Mouse (Mus musculus) liver, embryonic 12.5 days (tissue): ENCODE measurements at regions not wholly inside any gene's neighbourhood (a gene's known extent, or its start where the extent isn't known, plus 50 kb on each side); places are given as distances from the start of the nearest gene placed in this dataset.

ENCODE experiments used
- ATAC-seq: fragments of 200-750 bp; cut with Nextera tagmentation; 2 replicates; pipeline ENCODE4 v1.8.0; 2017; ENCODE audit warnings: moderate number of reproducible peaks, mild to moderate bottlenecking, moderate library complexity
- H3K27ac ChIP-seq: fragments of 300-500 bp; sonication (generic); 2 replicates; pipeline ENCODE4 v1.5.1; 2016; ENCODE audit warnings: mild to moderate bottlenecking
- H3K27me3 ChIP-seq: fragments of 300-500 bp; sonication (generic); replicated peaks from 2 replicates; pipeline ENCODE4 v1.6.1; 2016; ENCODE audit warnings: mild to moderate bottlenecking, moderate library complexity
- H3K36me3 ChIP-seq: fragments of 300-500 bp; sonication (generic); 2 replicates; pipeline ENCODE4 v1.6.1; 2016; ENCODE audit warnings: mild to moderate bottlenecking, moderate library complexity
- H3K4me1 ChIP-seq: fragments of 300-500 bp; sonication (generic); 2 replicates; pipeline ENCODE4 v1.6.1; 2016
- H3K4me2 ChIP-seq: fragments of 300-500 bp; sonication (generic); 2 replicates; pipeline ENCODE4 v1.6.1; 2016; ENCODE audit warnings: mild to moderate bottlenecking, moderate library complexity
- H3K4me3 ChIP-seq: fragments of 300-500 bp; sonication (generic); 2 replicates; pipeline ENCODE4 v1.5.1; 2016; ENCODE audit warnings: mild to moderate bottlenecking, moderate library complexity
- H3K9ac ChIP-seq: fragments of 300-500 bp; sonication (generic); 2 replicates; pipeline ENCODE4 v1.6.1; 2016; ENCODE audit warnings: mild to moderate bottlenecking, moderate library complexity
- H3K9me3 ChIP-seq: fragments of 300-500 bp; sonication (generic); replicated peaks from 2 replicates; pipeline ENCODE4 v1.6.1; 2016; ENCODE audit warnings: mild to moderate bottlenecking, moderate library complexity
- WGBS: fragments of 180-500 bp; shearing (Covaris S2); methylation state at CpG from one replicate; pipeline ENCODE4 v1.1.7; 2016; ENCODE audit not compliant: insufficient replicate concordance; 5-methylcytosine and 5-hydroxymethylcytosine counted together

- Histone ChIP-seq H3K4me2 (no peak overlapping the region), H3K9ac (no peak overlapping the region), H3K27ac (no peak overlapping the region), H3K36me3 (no peaks in the 10 kb centered on the region), H3K4me3 (no peak overlapping the region), H3K4me1 (no peaks in the 10 kb centered on the region), H3K9me3 (no peaks in the 10 kb centered on the region), H3K27me3 (no peaks in the 10 kb centered on the region)
- 74% methylated on average over 2 of the region's 2 CpGs for WGBS
- ATAC-seq: no peak
These were observed 126.1 kb upstream of the Rbfox1 start for GRCm38 (mm10) chr16:5759021-5759420.

- 42% methylated on average over 4 of the region's 4 CpGs for whole genome bisulfite sequencing
- H3K4me1 ChIP-seq: no peaks in the 10 kb centered on the region
These were observed 142.2 kb upstream of the Rbfox1 start for GRCm38 (mm10) chr16:5742716-5743507.

GRCm38 (mm10) chr16:5740776-5741175 is 144.4 kb upstream of the Rbfox1 start:
- ATAC-seq: no peak
- Histone ChIP-seq H3K36me3 (no peaks in the 10 kb centered on the region), H3K9me3 (no peaks in the 10 kb centered on the region), H3K4me1 (no peaks in the 10 kb centered on the region), H3K9ac (no peak overlapping the region), H3K27ac (no peak overlapping the region), H3K27me3 (no peaks in the 10 kb centered on the region), H3K4me2 (no peak overlapping the region), H3K4me3 (no peak overlapping the region)
- WGBS: 63% methylated on average over 7 of the region's 7 CpGs

More at GRCm38 (mm10) chr16:5742716-5743507, 142.2 kb upstream of the Rbfox1 start:
- H3K36me3 ChIP-seq: no peaks in the 10 kb centered on the region
- H3K9ac ChIP-seq: no peak overlapping the region
- H3K4me3 ChIP-seq: no peak overlapping the region
- no peak for ATAC-seq
- H3K4me2 ChIP-seq: no peak overlapping the region
- no peak overlapping the region for H3K27ac ChIP-seq
- H3K27me3 ChIP-seq: no peaks in the 10 kb centered on the region
- no peaks in the 10 kb centered on the region for H3K9me3 ChIP-seq

DNA sequence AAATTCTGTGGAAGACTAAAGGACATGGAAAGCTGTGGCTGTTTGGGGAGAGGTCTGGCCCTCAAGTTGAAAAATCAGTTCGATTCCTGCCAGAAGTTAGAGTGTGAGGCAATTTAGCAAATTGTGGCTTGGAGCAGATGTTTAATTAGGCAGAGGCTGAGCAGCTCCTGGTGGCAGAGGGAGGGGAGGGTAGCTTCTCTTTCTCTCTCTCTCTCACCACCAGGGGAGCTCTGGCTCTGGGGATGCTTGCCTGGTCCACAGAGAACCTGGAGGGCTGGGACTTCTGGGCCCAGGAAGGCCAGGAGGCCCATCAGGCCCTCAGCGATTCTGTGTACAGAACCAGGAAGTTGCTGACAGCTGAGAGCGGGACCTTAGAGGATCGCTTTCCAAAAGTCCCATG is 151.5 kb upstream of the Rbfox1 start:
- Histone ChIP-seq H3K9ac (no peak overlapping the region), H3K36me3 (no peaks in the 10 kb centered on the region), H3K9me3 (no peaks in the 10 kb centered on the region), H3K27ac (no peak overlapping the region), H3K4me2 (no peak overlapping the region), H3K27me3 (no peaks in the 10 kb centered on the region), H3K4me3 (no peak overlapping the region), H3K4me1 (no peaks in the 10 kb centered on the region)
- no peak for ATAC-seq
- WGBS: 60% methylated on average over 4 of the region's 4 CpGs

DNA sequence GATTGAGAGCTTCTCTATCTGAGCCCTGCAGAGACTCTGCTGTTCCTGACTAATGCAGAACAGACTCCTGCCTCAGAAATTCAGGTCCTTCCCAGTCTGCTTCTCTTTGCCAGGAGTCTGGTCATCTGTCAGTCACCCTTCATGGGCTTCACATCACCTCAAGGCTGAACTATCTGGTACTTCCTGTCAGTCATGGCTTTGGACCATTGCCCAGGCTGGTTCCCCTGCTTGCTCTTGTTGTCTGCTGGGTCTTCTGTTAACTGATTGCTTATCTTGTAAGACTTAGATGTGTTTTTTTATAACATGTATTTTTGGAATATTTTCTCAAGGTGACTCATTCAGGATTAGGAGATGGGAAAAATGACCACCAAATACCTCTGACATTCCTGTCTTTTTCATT is 162.6 kb upstream of the Rbfox1 start:
- Histone ChIP-seq H3K4me3 (no peak overlapping the region), H3K4me1 (no peaks in the 10 kb centered on the region), H3K4me2 (no peak overlapping the region), H3K9ac (no peak overlapping the region), H3K27ac (no peak overlapping the region), H3K36me3 (no peaks in the 10 kb centered on the region), H3K27me3 (no peaks in the 10 kb centered on the region), H3K9me3 (no peaks in the 10 kb centered on the region)
- ATAC-seq: no peak

- H3K27ac ChIP-seq: no peak overlapping the region
- H3K27me3 ChIP-seq: no peaks in the 10 kb centered on the region
- 72% methylated on average over 4 of the region's 4 CpGs for WGBS
- no peaks in the 10 kb centered on the region for H3K4me1 ChIP-seq
- no peak overlapping the region for H3K4me3 ChIP-seq
- no peak overlapping the region for H3K4me2 ChIP-seq
- H3K9ac ChIP-seq: no peak overlapping the region
- no peak for ATAC-seq
- H3K36me3 ChIP-seq: no peaks in the 10 kb centered on the region
- no peaks in the 10 kb centered on the region for H3K9me3 ChIP-seq
These were observed 171.7 kb upstream of the Rbfox1 start for GRCm38 (mm10) chr16:5713476-5713875.

DNA sequence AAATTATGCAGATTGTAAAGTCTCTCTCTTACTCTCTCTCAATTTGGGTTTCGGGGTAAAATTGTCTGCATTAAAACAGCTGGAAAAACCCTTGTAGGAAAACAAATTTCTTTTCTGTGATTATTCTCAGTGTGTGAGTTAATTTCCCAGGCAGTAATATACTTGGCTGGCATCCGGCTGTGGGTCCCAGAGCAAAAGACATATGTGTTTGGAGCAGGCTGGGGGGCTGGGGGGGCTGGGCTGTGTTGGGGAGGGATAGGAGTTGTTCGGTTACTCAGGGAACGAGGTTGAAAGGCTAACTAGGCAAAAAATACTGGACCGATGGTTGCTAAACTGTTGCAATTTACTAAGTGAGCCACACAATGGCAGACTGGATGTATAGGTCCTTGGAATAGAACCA is 175.3 kb upstream of the Rbfox1 start:
- 68% methylated on average over 5 of the region's 5 CpGs for WGBS
- no peak for ATAC-seq
- Histone ChIP-seq H3K9ac (no peak overlapping the region), H3K36me3 (no peaks in the 10 kb centered on the region), H3K27me3 (no peaks in the 10 kb centered on the region), H3K4me2 (no peak overlapping the region), H3K9me3 (no peaks in the 10 kb centered on the region), H3K27ac (no peak overlapping the region), H3K4me3 (no peak overlapping the region), H3K4me1 (no peaks in the 10 kb centered on the region)

DNA sequence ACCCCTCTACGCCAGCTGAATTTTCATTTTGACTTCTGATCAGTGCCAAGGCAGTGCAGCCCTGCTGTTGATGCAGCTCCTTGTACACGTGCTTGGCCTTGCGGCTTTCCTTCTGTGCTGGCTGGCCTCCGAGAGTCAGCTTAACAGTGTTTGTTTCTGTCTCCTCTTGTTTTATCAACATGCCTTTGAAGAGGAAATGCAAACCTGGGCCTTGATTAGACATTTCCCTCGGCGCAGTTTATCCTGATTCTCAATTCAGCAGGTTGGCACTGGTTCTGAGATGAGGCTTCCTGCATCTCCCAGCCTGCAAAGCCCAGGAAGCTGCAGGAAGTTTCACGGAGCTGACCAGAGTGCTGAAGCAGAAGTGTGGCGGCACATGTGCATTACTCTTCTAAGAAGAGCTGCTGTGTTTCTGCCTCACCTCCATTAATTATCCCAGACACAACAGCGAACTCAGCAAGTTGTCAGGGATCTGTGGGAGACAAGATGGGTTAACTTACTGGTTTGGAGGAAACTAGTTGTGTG is 184.4 kb upstream of the Rbfox1 start:
- H3K36me3 ChIP-seq: no peaks in the 10 kb centered on the region
- H3K9ac ChIP-seq: no peak overlapping the region
- H3K27ac ChIP-seq: no peak overlapping the region
- no peak for ATAC-seq
- no peak overlapping the region for H3K4me2 ChIP-seq
- 0 out of 2 replicates have a peak, but pooled peaks cover 3% of the 10 kb centered on the region for H3K9me3 ChIP-seq
- no peaks in the 10 kb centered on the region for H3K27me3 ChIP-seq
- H3K4me1 ChIP-seq: no peaks in the 10 kb centered on the region
- H3K4me3 ChIP-seq: no peak overlapping the region
- 39% methylated on average over 9 of the region's 9 CpGs for WGBS

- WGBS: 60% methylated on average over 3 of the region's 3 CpGs
- no peak overlapping the region for H3K4me3 ChIP-seq
- H3K4me1 ChIP-seq: no peaks in the 10 kb centered on the region
- no peak overlapping the region for H3K27ac ChIP-seq
- no peaks in the 10 kb centered on the region for H3K9me3 ChIP-seq
- no peak overlapping the region for H3K4me2 ChIP-seq
- no peak overlapping the region for H3K9ac ChIP-seq
- no peaks in the 10 kb centered on the region for H3K27me3 ChIP-seq
- no peaks in the 10 kb centered on the region for H3K36me3 ChIP-seq
- ATAC-seq: no peak
These were observed 196.8 kb upstream of the Rbfox1 start for GRCm38 (mm10) chr16:5688322-5688721.

- Histone ChIP-seq H3K4me2 (no peak overlapping the region), H3K36me3 (no peaks in the 10 kb centered on the region), H3K4me3 (no peak overlapping the region), H3K27ac (no peak overlapping the region), H3K4me1 (no peaks in the 10 kb centered on the region), H3K9me3 (no peaks in the 10 kb centered on the region), H3K9ac (no peak overlapping the region), H3K27me3 (no peaks in the 10 kb centered on the region)
- no peak for ATAC-seq
- WGBS: 55% methylated on average over 6 of the region's 6 CpGs
These were observed 211.7 kb upstream of the Rbfox1 start for GRCm38 (mm10) chr16:5673372-5673960.

DNA sequence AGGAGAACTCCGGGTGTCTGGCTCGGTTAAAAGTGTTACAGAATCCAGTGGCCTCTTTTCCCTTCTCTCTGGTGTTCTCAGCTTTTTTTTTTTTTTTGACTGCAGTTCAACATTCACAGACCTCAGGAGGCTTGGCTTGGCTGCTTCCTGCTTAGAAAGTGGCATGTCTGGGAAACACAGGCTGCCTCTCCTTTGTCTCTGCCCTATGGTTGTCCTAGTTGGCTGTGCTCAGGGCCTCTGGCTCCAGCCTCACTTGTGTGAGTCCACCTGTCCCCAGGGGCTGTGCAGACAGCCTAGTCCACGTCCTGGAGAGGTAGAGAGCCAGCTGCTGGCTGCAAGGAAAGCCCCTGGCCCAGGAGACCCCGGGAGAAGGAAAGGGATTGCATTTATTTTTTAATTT is 212.3 kb upstream of the Rbfox1 start:
- Histone ChIP-seq H3K4me1 (no peaks in the 10 kb centered on the region), H3K4me3 (no peak overlapping the region), H3K9me3 (no peaks in the 10 kb centered on the region), H3K36me3 (no peaks in the 10 kb centered on the region), H3K4me2 (no peak overlapping the region), H3K27me3 (no peaks in the 10 kb centered on the region), H3K9ac (no peak overlapping the region), H3K27ac (no peak overlapping the region)
- ATAC-seq: no peak
- 56% methylated on average over 4 of the region's 4 CpGs for WGBS

- Histone ChIP-seq H3K9me3 (no peaks in the 10 kb centered on the region), H3K27ac (no peak overlapping the region), H3K9ac (no peak overlapping the region), H3K27me3 (no peaks in the 10 kb centered on the region), H3K36me3 (no peaks in the 10 kb centered on the region), H3K4me1 (no peaks in the 10 kb centered on the region), H3K4me3 (no peak overlapping the region), H3K4me2 (no peak overlapping the region)
- WGBS: 66% methylated on average over 4 of the region's 4 CpGs
- ATAC-seq: no peak
These were observed 216.7 kb upstream of the Rbfox1 start for GRCm38 (mm10) chr16:5668403-5668967.
